Mouse (Mus musculus) adrenal gland, adult 10 weeks (tissue): ENCODE results near the gene Pde1b. TPM values are rescaled to one million over a fixed set of nuclear protein-coding genes. Genes with fewer than 3 reads are reported as not detected.

Experiments
- polyA plus RNA-seq: library from polyadenylated mRNA; stranded (reverse); fragments of 350-450 nt; fragmentation: Illumina TruSeq; extraction: RNeasy Lipid Tissue Mini Kit (QIAGEN cat#74804); gene quantifications from one replicate; pipeline ENCODE4 v1.2.3, GENCODE M21; 2014; ENCODE audit warnings: low read depth, low replicate concordance

Gene Pde1b
- polyA plus RNA-seq, result 1.2 TPM

DNA sequence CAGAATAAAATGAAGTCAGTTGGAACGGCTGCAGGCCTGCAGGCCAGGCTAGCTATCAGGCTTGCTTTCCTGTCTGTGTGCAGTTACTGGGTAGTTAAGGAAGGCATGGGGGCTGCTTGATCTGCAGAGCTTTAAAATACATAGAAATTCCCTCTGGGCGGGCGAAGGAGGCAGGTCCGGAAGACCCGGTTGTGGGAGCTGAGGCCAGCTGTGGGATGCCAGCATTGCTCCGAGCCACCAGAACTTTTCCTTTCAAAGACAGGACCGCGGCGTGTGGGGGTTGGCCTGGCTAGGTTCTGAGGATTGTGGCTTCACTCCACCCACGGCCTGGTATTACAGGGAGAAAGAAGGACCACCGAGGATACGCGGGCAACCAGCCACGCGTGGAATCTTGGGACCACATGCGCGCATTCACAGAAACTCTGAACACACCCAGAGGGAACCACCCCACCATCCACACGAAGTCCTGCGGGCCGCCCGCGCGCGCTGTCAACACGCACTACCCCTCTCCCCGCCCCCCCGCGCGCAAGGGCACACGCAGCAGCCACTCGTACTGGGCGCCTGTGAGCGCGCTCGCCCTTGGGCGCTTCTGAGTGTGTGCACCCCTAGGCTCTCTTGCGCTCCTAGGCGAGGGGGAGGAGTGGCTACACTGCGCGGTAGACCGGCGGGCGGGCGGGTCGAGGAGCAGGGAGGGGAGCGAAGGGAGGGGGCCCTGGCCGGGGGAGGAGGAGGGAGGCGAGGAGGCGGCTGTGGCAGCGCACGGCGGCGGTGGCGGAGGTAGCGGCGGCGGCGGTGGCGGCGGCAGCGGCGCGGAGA is at the start of gene Pde1b:
Gene Pde1b, plus strand, starts transcription at position 600 of the 816 bp plus-strand sequence.

DNA sequence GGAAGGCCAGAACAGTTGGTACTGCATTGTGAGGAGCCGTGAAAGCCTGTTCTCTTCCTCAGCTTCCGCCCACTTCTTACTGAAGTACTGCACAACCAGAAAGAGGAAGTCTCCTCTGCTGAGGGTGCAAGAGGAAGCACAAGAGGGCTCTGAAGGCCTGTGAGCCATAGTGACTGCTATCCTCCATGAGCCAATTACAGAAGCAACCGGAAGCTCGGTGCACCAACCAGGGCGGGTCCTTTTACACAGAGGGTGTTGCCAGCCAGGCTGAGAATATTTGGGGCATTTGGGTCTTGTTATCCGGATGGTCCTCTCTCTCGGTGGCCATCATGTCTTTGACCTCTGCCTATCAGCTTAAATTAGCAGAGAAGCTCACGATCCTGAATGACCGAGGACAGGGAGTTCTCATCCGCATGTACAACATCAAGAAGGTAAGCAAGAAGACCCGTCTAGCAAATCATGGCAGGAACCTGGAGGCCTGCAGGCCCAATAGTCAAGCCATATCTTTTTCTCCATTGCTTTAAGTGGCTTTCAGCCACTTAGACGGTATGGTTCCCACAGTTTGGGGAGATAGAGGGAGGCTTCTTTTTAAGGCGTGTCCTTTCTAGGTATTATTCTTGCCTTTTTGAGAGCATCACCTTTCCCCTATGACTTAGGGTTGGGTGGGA is 49.1 kb upstream of the Pde1b start, which contains the start of gene Nckap1l:
Gene Nckap1l, plus strand, starts transcription at position 244 of the 668 bp plus-strand sequence.

DNA sequence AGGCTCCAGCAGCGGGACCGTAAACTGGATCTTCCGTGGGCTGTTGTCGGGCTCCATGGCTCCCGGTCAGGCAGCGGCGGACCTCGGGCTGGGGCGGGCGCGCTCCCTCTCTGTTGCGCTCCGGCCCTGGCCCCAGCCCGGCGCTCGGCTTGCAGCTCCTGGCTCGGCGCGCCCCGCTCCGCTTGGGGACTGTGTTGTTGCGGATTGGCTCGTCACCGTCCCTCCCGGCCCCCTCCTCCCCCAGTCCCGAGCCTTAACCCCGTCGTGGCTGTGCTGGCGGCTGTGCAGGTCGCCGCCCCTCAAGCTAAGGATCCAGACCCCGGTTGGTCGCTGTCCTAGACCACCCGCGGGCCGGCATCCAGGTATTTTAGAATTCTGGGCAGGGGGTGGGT is 35.0 kb downstream of the Pde1b start, which contains the start of gene Ppp1r1a:
Gene Ppp1r1a, minus strand, starts transcription at position 182 of the 392 bp plus-strand sequence.

DNA sequence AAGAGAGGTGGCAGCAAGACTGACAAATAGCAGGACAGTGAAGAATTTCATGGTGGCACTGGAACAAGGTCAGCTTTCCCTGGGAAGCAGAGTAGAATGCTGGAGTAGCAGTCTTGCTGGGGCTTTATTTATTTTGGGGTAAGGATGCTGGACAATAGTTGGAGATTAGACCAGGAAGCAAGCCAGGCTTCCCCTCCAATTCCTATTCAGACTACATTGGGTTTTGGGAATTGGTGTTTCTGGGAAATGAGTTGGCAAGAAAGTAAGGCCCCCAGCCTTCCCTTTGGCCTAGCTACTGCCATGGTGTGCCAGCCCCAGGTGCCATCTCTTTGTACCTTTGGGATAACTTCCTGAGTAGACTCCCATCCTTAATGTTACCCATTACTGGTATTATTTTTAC is 62.1 kb downstream of the Pde1b start, which contains the start of gene Glycam1:
Gene Glycam1, minus strand, starts transcription at position 101 of the 400 bp plus-strand sequence.

Other genes starting within 250 kb of the Pde1b start
- not detected for gene Nfe2, start 244.6 kb upstream of the Pde1b start, polyA plus RNA-seq
- 93.5 TPM for gene Copz1, start 230.3 kb upstream of the Pde1b start, polyA plus RNA-seq
- gene Gpr84, start 192.4 kb upstream of the Pde1b start, polyA plus RNA-seq, result not detected
- gene Zfp385a, start 162.9 kb upstream of the Pde1b start, polyA plus RNA-seq, result not detected
- gene Itga5, start 136.3 kb upstream of the Pde1b start, polyA plus RNA-seq, result 2.2 TPM
- gene Gtsf1, start 72.6 kb upstream of the Pde1b start, polyA plus RNA-seq, result not detected
- not detected for gene Gtsf2, start 54.6 kb upstream of the Pde1b start, polyA plus RNA-seq
- gene Nckap1l, start 49.2 kb upstream of the Pde1b start, polyA plus RNA-seq, result 4.3 TPM
- 3.8 TPM for gene Ppp1r1a, start 35.0 kb downstream of the Pde1b start, polyA plus RNA-seq
- not detected for gene Glycam1, start 62.0 kb downstream of the Pde1b start, polyA plus RNA-seq